In the genomic region with DNA sequence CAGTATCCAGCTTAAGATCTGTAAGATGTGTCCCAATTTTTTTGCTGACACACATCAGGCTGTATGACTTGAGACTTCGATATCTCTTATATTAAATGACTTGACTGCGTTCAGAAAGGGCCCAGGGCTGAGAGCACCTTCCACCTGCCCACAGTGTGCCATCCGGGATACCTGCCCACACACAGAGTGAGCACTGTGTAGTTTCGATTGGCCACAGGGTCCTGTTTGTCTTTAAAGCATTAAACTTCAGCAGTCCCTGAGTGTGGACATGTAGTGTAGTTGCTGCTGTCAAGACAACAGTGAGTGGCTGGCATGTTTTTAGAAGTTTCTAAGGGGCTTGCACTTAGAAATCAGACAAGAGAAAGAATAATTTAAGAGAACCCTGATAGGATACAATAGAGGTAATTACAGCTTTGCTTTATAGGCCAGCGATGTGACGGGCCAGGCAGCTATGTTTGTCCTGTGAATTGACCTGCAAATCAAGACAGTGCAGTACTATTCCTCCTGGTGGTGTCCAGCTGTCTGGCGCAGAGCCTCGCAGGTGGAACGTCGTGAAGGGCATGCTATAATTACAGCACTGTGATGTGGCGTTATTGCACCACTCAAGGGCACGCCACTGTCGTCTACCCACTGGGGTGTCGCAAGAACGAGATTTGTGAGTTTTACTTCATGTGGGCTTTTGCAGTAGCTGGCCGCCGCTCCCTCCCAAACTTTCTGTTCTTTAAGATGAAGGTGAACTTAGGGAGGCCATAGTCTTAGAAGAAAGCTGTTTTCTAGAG, we compare ENCODE assay signal across 11 mouse cellular contexts. TPM values are rescaled to one million over a fixed set of nuclear protein-coding genes. Genes with fewer than 3 reads are reported as not detected.
DNase-seq lines count a peak whose midpoint lies in the region; ATAC-seq lines count a peak whose summit lies in the region.
"Had no signal": no experiment of that assay in that cellular context is flagged by ENCODE, and none has a peak within 500 bp of the region (broad histone marks: within the 10 kb centered on the region; RNA-seq: fewer than 3 reads in every experiment).

No protein-coding gene starts in this region.

- no peaks in the 10 kb centered on the region for H3K36me3 ChIP-seq in embryonic facial prominence, embryonic 14.5 days (ENCODE audit: control insufficient read depth, insufficient read depth, low read length)
- H3K36me3 ChIP-seq in intestine, embryonic 15.5 days = no peaks in the 10 kb centered on the region

- peak overlapping the region; percentile 6; the same call in 1 of the 2 replicates for H3K4me3 ChIP-seq in embryonic facial prominence, embryonic 14.5 days (ENCODE audit: low read depth, low read length)
- H3K4me3 ChIP-seq in intestine, embryonic 15.5 days (replicated peaks) = no peak overlapping the region

- H3K4me1 ChIP-seq in embryonic facial prominence, embryonic 14.5 days (ENCODE audit: control insufficient read depth, insufficient read depth, low read length) = no peaks in the 10 kb centered on the region; the same call in 1 of the 2 replicates
- H3K4me1 ChIP-seq in intestine, embryonic 15.5 days (replicated peaks) = peaks cover 15% of the 10 kb centered on the region

- 74% methylated on average over 17 of the region's 17 CpGs for WGBS in embryonic facial prominence, embryonic 14.5 days
- 68% methylated on average over 17 of the region's 17 CpGs for WGBS in intestine, embryonic 15.5 days

- H3K27ac ChIP-seq in embryonic facial prominence, embryonic 14.5 days (replicated peaks; ENCODE audit: low read depth, low read length) = no peak overlapping the region
- H3K27ac ChIP-seq in intestine, embryonic 15.5 days = no peak overlapping the region

- H3K27me3 ChIP-seq in embryonic facial prominence, embryonic 14.5 days (replicated peaks; ENCODE audit: control insufficient read depth, insufficient read depth, low read length) = no peaks in the 10 kb centered on the region
- no peaks in the 10 kb centered on the region for H3K27me3 ChIP-seq in intestine, embryonic 15.5 days (replicated peaks)
- H3K27me3 ChIP-seq: Patski had no signal

- DNase-seq in kidney, postnatal 36 days = peak; percentile 13 to 46
- DNase-seq in kidney, postnatal 10 days = no peak
- DNase-seq in embryonic facial prominence, embryonic 14.5 days (ENCODE audit: low spot score) = no peak
- no peak for DNase-seq in gastrocnemius, postnatal 10 days
- DNase-seq in layer of hippocampus, postnatal 36 days = no peak
- DNase-seq in spleen, adult 12 weeks (ENCODE audit: low spot score) = no peak
- DNase-seq: spleen, adult 18-20 months had no signal

- H3K9me3 ChIP-seq in embryonic facial prominence, embryonic 14.5 days (ENCODE audit: control insufficient read depth, low read length) = no peaks in the 10 kb centered on the region
- H3K9me3 ChIP-seq in intestine, embryonic 15.5 days = no peaks in the 10 kb centered on the region

- H3K4me2 ChIP-seq in embryonic facial prominence, embryonic 14.5 days (ENCODE audit: low read depth, low read length) = peak overlapping the region; percentile 26; the same call in 1 of the 2 replicates
- H3K4me2 ChIP-seq in intestine, embryonic 15.5 days (replicated peaks) = no peak overlapping the region

- H3K9ac ChIP-seq in embryonic facial prominence, embryonic 14.5 days (ENCODE audit: low read depth, low read length) = no peak overlapping the region; the same call in 1 of the 2 replicates
- H3K9ac ChIP-seq in intestine, embryonic 15.5 days = no peak overlapping the region

- ATAC-seq in embryonic facial prominence, embryonic 14.5 days (ENCODE audit: low read depth) = no peak
- ATAC-seq in intestine, embryonic 15.5 days = peak; percentile 52; the same call in 1 of the 2 replicates
- peak; percentile 57; the same call in 1 of the 2 replicates for ATAC-seq in monocyte, adult 5-6 weeks (replicated peaks; ENCODE audit: insufficient number of reproducible peaks, low FRiP score, low TSS enrichment, poor library complexity, severe bottlenecking)
- ATAC-seq: Patski had no signal

RNA-seq across cellular contexts. Expression of gene Zfp750, which starts 1.3 kb away (rescaled TPM):
- 9.9 and 12.4 TPM in 2 replicates for polyA plus RNA-seq in embryonic facial prominence, embryonic 14.5 days (2014; fragmentation: Nextera tagmentation; extraction: Ambion mirVana)
- 0.38 and 0.76 TPM in 2 replicates for polyA plus RNA-seq in intestine, embryonic 15.5 days (2015; fragmentation: Nextera tagmentation; extraction: Ambion mirVana)
- 0.19 TPM in 1 of 3 replicates, not detected in the others for total RNA-seq in monocyte, adult 5-6 weeks (2017)
- not detected for total RNA-seq in gastrocnemius, postnatal 10 days (2021)
- total RNA-seq in layer of hippocampus, postnatal 36 days (2021) = under 1 TPM; 0.27 to 0.30 TPM
- total RNA-seq: hematopoietic stem cell, adult 5-6 weeks had no signal
- polyA plus RNA-seq: Patski had no signal

Comparison
In these comparisons a context has a peak if more than half of its experiments do, and no peak if none do; other contexts are left out.
1. DNase-seq: peak in kidney, postnatal 36 days (2 of 2); none in kidney, postnatal 10 days (single experiment), embryonic facial prominence, embryonic 14.5 days (single experiment), gastrocnemius, postnatal 10 days (single experiment), layer of hippocampus, postnatal 36 days (0 of 2) and spleen, adult 12 weeks (single experiment).